Mouse (Mus musculus) ES-E14 (cell line): ENCODE results near the gene Hist2h2bb. TPM values are rescaled to one million over a fixed set of nuclear protein-coding genes. Genes with fewer than 3 reads are reported as not detected.

Experiments
- DNase-seq: peaks from one replicate; pipeline ENCODE4 v3.0.0-alpha.2; 2013; ENCODE audit warnings: low read depth, low spot score
- H3K27ac ChIP-seq: 2 replicates; pipeline ENCODE4 v1.5.1; 2012; ENCODE audit warnings: low read depth, mild to moderate bottlenecking, low read length, moderate library complexity, mixed read lengths; ENCODE audit not compliant: poor library complexity, insufficient read depth, severe bottlenecking
- H3K36me3 ChIP-seq: 2 replicates; pipeline ENCODE4 v1.6.1; 2012; ENCODE audit warnings: mild to moderate bottlenecking, low read length, moderate library complexity, mixed read lengths; ENCODE audit not compliant: control insufficient read depth, poor library complexity, insufficient read depth, severe bottlenecking
- H3K4me1 ChIP-seq, 2 experiments: fragments of 150-350 bp in 1 of 2; sonication (generic) in 1 of 2; 2 replicates each; pipeline ENCODE4 v1.6.1; 2012; ENCODE audit warnings: low read length in 2 of 2, mild to moderate bottlenecking in 1 of 2, mixed read lengths in 1 of 2; ENCODE audit not compliant: control insufficient read depth in 2 of 2, insufficient read depth in 2 of 2, poor library complexity in 1 of 2
- H3K4me3 ChIP-seq, 2 experiments: fragments of 150-350 bp in 1 of 2; sonication (generic) in 1 of 2; 2 replicates each; pipeline ENCODE4 v1.5.1; 2012; ENCODE audit warnings: low read length in 2 of 2, low read depth in 1 of 2, mild to moderate bottlenecking in 1 of 2, mixed read lengths in 1 of 2; ENCODE audit not compliant: insufficient read depth in 1 of 2, poor library complexity in 1 of 2, severe bottlenecking in 1 of 2
- H3K9ac ChIP-seq: 2 replicates; pipeline ENCODE4 v1.6.1; 2012; ENCODE audit warnings: low read depth, mild to moderate bottlenecking, low read length, mixed read lengths; ENCODE audit not compliant: poor library complexity, insufficient read depth, severe bottlenecking
- H3K9me3 ChIP-seq: fragments of 150-350 bp; sonication (generic); 2 replicates; pipeline ENCODE4 v1.6.1; 2012; ENCODE audit warnings: low read depth, mild to moderate bottlenecking, low read length; ENCODE audit not compliant: control insufficient read depth, insufficient read depth
- CHD2 ChIP-seq: IDR thresholded peaks from 2 replicates; pipeline ENCODE4 v1.6.1; 2014; ENCODE audit warnings: mild to moderate bottlenecking, low read depth, low read length, inconsistent platforms
- HCFC1 ChIP-seq: IDR thresholded peaks from 2 replicates; pipeline ENCODE4 v1.6.1; 2012; ENCODE audit warnings: low read length, inconsistent platforms, borderline replicate concordance; ENCODE audit not compliant: insufficient read depth
- MAFK ChIP-seq: IDR thresholded peaks from 2 replicates; pipeline ENCODE4 v1.6.1; 2014; ENCODE audit warnings: mild to moderate bottlenecking, low read depth, low read length, inconsistent platforms; ENCODE audit not compliant: insufficient read depth
- ZC3H11A ChIP-seq: IDR thresholded peaks from 2 replicates; pipeline ENCODE4 v1.6.1; 2012; ENCODE audit warnings: low read depth, mild to moderate bottlenecking, inconsistent platforms, low read length, borderline replicate concordance
- ZNF384 ChIP-seq: IDR thresholded peaks from 2 replicates; pipeline ENCODE4 v1.6.1; 2012; ENCODE audit warnings: low read depth, low read length, inconsistent platforms
- in situ Hi-C, 2 experiments: fragments of 600-800 bp; cut with MboI; formaldehyde crosslinking; loops; one replicate each; pipeline ENCODE4 v1.15.1; 2025; ENCODE audit warnings: low sequenced_read_pairs in 2 of 2, inconsistent platforms in 1 of 2; ENCODE audit not compliant: unreplicated experiment in 2 of 2
- total RNA-seq: library from RNA; depleted of rRNA; stranded (reverse); fragments of 300-350 nt; gene quantifications from 2 replicates; pipeline ENCODE4 v1.2.3, GENCODE M21; 2012

Gene Hist2h2bb
- total RNA-seq, 1 experiment, result 2,453 TPM

DNA sequence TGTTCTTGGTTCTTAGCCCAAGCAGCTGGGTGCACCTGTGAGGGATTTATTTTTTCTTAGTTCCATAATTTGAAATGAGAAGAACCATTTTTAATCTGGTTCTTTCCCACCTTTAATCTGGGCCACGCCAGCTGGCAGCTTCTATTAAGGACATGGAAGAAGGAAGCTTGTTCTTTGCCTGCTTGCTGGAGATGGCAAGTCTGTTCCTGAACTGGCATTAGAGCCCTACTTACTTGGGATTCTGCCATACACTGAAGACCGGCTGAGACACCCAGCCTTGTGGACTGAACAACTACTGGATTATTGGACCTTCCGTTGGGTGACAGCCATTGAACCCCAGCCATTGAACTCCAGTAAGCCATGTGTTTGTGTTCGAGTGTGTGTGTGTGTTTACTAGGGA, 46.8 kb upstream of the Hist2h2bb start:
- TF ChIP-seq ZC3H11A (no peak), CHD2 (no peak), MAFK (no peak), ZNF384 (no peak), HCFC1 (no peak)
- DNase-seq, result no peak
- H3K27ac ChIP-seq, result no peak overlapping the region
- in situ Hi-C loops, result no loop called here
- no peak overlapping the region for H3K9ac ChIP-seq
- no peaks in the 10 kb centered on the region for H3K36me3 ChIP-seq
- no peaks in the 10 kb centered on the region for H3K9me3 ChIP-seq
- no peak overlapping the region for H3K4me3 ChIP-seq
- H3K4me1 ChIP-seq, result peaks cover 0 to 11% of the 10 kb centered on the region in 2 experiments; a peak in 2 of 4 replicates

DNA sequence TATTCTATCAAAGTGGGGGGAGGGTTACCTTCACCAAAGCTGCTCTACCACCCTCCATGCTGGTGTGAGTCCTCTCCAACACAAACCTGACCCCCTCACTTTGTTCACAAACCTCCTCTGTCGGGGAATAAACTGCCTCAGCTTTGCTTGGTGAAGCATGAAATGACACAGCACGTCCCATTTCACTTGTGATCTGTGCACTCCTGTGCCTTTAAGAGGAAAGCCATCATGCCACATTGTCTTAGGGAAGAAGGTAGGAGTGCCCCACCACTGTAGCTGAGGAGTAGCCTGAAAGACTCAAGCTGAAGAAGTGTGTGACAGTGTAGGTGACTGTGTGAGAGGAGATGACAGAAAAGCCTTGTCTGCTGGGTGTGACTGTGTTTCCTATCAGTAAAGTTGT, 44.1 kb upstream of the Hist2h2bb start:
- H3K27ac ChIP-seq, result no peak overlapping the region
- H3K9me3 ChIP-seq, result no peaks in the 10 kb centered on the region
- H3K9ac ChIP-seq, result no peak overlapping the region
- H3K36me3 ChIP-seq, result no peaks in the 10 kb centered on the region
- in situ Hi-C loops, result no loop called here
- peaks cover 0 to 11% of the 10 kb centered on the region in 2 experiments; a peak in 2 of 4 replicates for H3K4me1 ChIP-seq
- H3K4me3 ChIP-seq, result no peak overlapping the region
- no peak for DNase-seq
- no peak for TF ChIP-seq HCFC1
- no peak for TF ChIP-seq CHD2
- TF ChIP-seq ZC3H11A, result no peak
- no peak for TF ChIP-seq ZNF384
- no peak for TF ChIP-seq MAFK

DNA sequence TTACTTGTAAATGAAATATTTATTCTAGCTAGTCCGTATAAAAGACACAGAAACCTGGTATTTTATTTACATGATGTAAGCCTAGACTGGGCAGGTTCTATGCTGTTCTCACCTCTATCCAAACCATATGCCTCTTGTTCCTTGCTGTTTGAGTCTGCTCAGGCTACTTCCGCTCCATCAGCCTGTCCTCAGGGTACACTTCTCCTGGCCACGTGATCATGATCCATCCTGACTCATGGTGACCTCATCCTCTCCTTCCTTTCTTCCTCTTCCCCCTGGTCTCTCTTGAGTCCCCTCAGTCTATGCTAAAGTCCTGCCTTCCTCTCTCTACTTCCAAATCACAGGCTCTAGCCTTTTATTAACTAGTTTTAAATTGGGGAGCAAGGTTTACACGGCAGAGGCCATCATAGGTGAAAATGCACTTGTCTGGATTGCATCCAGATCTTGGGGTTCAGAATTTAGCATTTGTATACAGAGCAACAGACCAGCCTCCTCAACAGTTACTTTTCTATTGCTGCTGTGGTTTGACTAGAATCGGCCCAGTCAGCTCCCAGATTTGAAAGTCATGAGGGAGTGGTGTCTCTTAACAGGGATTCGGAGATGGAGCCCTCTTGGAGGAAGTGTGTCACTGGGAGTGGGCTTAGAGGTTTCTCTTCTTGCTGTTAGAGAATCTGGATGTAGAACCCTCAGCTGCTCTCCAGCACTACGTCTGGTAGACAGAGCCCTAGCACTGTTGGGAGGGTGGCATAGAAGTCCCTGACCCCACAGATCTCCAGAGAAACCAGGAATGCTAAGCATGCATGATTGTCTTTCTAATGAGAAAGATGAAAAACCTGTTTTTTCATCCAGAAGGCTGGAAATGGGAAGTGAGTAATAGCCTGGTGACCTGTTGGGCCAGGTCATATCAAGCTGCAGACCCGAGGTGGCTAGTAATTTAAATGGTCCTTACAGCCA, 42.6 kb upstream of the Hist2h2bb start:
- in situ Hi-C loops, result no loop called here
- Histone ChIP-seq H3K4me3 (no peak overlapping the region), H3K9me3 (no peaks in the 10 kb centered on the region), H3K9ac (no peak overlapping the region), H3K4me1 (peaks cover 0 to 9% of the 10 kb centered on the region in 2 experiments; a peak in 2 of 4 replicates), H3K36me3 (no peaks in the 10 kb centered on the region), H3K27ac (peak overlapping the region; percentile 47; the same call in 1 of the 2 replicates)
- TF ChIP-seq ZNF384, result no peak
- TF ChIP-seq ZC3H11A, result no peak
- no peak for TF ChIP-seq CHD2
- TF ChIP-seq MAFK, result no peak; the same call in 1 of the 2 replicates
- no peak for TF ChIP-seq HCFC1
- DNase-seq, result no peak

DNA sequence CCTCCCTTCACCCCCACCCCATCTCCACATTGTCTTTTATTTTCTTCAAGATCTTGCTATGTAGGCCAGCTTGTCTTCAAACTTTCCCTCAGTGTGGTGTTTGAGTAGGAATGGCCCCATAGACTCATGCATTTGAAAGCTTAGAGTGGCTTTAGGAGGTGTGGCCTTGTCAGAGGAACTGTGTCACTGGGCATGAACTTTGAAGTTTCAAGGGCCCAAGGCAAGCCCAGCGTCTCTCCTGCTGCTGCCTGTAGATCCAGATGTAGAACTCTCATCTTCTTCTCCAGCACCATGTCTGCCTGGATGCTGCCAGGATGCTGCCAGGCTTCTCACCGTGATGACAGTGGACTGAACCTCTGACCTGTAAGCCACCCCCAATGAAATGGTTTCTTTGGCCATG, 40.7 kb upstream of the Hist2h2bb start:
- no peak for TF ChIP-seq HCFC1
- H3K27ac ChIP-seq, result no peak overlapping the region
- H3K9ac ChIP-seq, result no peak overlapping the region
- H3K36me3 ChIP-seq, result no peaks in the 10 kb centered on the region
- no peak for DNase-seq
- H3K4me1 ChIP-seq, result peaks cover 0 to 9% of the 10 kb centered on the region in 2 experiments; a peak in 1 of 4 replicates
- H3K9me3 ChIP-seq, result no peaks in the 10 kb centered on the region
- in situ Hi-C loops, result no loop called here
- H3K4me3 ChIP-seq, result no peak overlapping the region
